Mouse (Mus musculus): ENCODE data around the gene Dlg2.

DNA sequence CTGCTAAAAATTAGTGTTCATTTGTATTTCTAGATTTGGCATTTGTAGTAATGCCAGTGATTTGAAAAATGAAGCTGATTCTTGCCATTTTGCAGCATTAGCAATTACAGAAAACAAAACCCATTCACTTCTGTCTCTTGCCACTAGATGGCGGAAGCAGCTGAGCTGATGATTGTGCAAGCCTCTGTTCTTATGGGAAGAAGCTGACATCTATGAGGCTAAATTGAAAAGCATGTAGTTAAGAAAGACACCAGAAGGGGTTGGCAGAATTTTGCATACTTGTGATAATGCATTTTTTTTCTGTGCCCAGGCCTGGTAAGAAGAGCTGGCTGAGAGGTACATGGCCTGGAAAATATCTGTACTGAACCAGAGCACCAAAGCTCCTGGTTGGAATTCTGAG lies 980.7 kb downstream of the Dlg2 start:
- TF ChIP-seq EP300 (IDR thresholded peaks at IDR 0.05; ENCODE audit: insufficient read depth, low read depth, low read length) (no peak), CTCF (IDR thresholded peaks at IDR 0.05; ENCODE audit: low read depth, low read length) (peak; percentile 17)

Data from ES-Bruce4 (cell line).